Mouse (Mus musculus): ENCODE data around the gene Ep300. TPM values are rescaled to one million over a fixed set of nuclear protein-coding genes. Genes with fewer than 3 reads are reported as not detected.

The Ep300 gene
- total and polyA plus RNA-seq, 3 experiments, result 11.6 to 45.2 (median 32.3) TPM

GRCm38 (mm10) chr15:81605241-81605640, 20.1 kb downstream of the Ep300 start:
- Histone ChIP-seq H3K4me3 (ENCODE audit: control insufficient read depth in 1 of 2, insufficient read depth in 1 of 2, low read depth in 2 of 2, low read length in 2 of 2) (no peak overlapping the region), H3K27ac (ENCODE audit: control insufficient read depth, low read depth, low read length) (no peak overlapping the region), H3K27me3 (ENCODE audit: control insufficient read depth in 1 of 2, insufficient read depth in 2 of 2, low read length in 2 of 2) (no peaks in the 10 kb centered on the region), H3K36me3 (ENCODE audit: control insufficient read depth in 1 of 2, insufficient read depth in 2 of 2, low read length in 2 of 2) (peaks cover 2 to 31% of the 10 kb centered on the region in 2 experiments; a peak in 3 of 4 replicates), H3K9ac (ENCODE audit: control insufficient read depth, low read depth, low read length, poor library complexity, severe bottlenecking) (no peak overlapping the region), H3K9me3 (replicated peaks; ENCODE audit: insufficient read depth, low read length) (no peaks in the 10 kb centered on the region), H3K4me1 (ENCODE audit: control insufficient read depth in 1 of 2, insufficient read depth in 2 of 2, low read length in 2 of 2) (peaks cover 0 to 7% of the 10 kb centered on the region in 2 experiments; a peak in 1 of 4 replicates), H3K79me2 (ENCODE audit: control insufficient read depth, insufficient read depth, low read length, poor library complexity) (peaks cover 28% of the 10 kb centered on the region)
- TF ChIP-seq MYC (IDR thresholded peaks at IDR 0.05; ENCODE audit: low read depth, low read length) (no peak), CHD2 (IDR thresholded peaks at IDR 0.05; ENCODE audit: low read length) (no peak), HCFC1 (IDR thresholded peaks at IDR 0.05; ENCODE audit: low read depth, low read length) (no peak), USF2 (IDR thresholded peaks at IDR 0.05; ENCODE audit: borderline replicate concordance in 1 of 2, insufficient read depth in 1 of 2, low read depth in 1 of 2, low read length in 2 of 2) (no peak)
- no peak for DNase-seq (ENCODE audit: low read depth, low spot score)

- H3K4me1 ChIP-seq (ENCODE audit: control insufficient read depth in 1 of 2, insufficient read depth in 2 of 2, low read length in 2 of 2), result peaks cover 0 to 7% of the 10 kb centered on the region in 2 experiments; a peak in 1 of 4 replicates
- H3K36me3 ChIP-seq (ENCODE audit: control insufficient read depth in 1 of 2, insufficient read depth in 2 of 2, low read length in 2 of 2), result peaks cover 2 to 39% of the 10 kb centered on the region in 2 experiments; a peak in 3 of 4 replicates
- no peak overlapping the region for H3K27ac ChIP-seq (ENCODE audit: control insufficient read depth, low read depth, low read length)
- H3K9ac ChIP-seq (ENCODE audit: control insufficient read depth, low read depth, low read length, poor library complexity, severe bottlenecking), result no peak overlapping the region
- no peak overlapping the region for H3K4me3 ChIP-seq (ENCODE audit: control insufficient read depth in 1 of 2, insufficient read depth in 1 of 2, low read depth in 2 of 2, low read length in 2 of 2)
- peak; percentile 80 for DNase-seq (ENCODE audit: low read depth, low spot score)
- H3K9me3 ChIP-seq (replicated peaks; ENCODE audit: insufficient read depth, low read length), result no peaks in the 10 kb centered on the region
- H3K79me2 ChIP-seq (ENCODE audit: control insufficient read depth, insufficient read depth, low read length, poor library complexity), result peaks cover 28% of the 10 kb centered on the region
- TF ChIP-seq ZC3H11A (IDR thresholded peaks at IDR 0.05; ENCODE audit: low read depth, low read length), result peak; percentile 80
- peak; percentile 90 for TF ChIP-seq RAD21 (IDR thresholded peaks at IDR 0.05; ENCODE audit: low read depth, low read length)
- TF ChIP-seq CTCF (IDR thresholded peaks at IDR 0.05 in 2 of 3, conservative IDR thresholded peaks at IDR 0.05 in 1 of 3; ENCODE audit: control insufficient read depth in 1 of 3, insufficient read depth in 1 of 3, low read depth in 2 of 3, low read length in 3 of 3, poor library complexity in 1 of 3, severe bottlenecking in 1 of 3), result peak; percentile 53 to 91 (median 76)
- TF ChIP-seq SMC3 (IDR thresholded peaks at IDR 0.05; ENCODE audit: low read depth, low read length), result peak; percentile 86
- TF ChIP-seq POLR2AphosphoS2 (IDR thresholded peaks at IDR 0.05; ENCODE audit: low read length), result no peak
- TF ChIP-seq SIN3A (IDR thresholded peaks at IDR 0.05; ENCODE audit: low read length), result peak; percentile 19; the same call in 1 of the 2 replicates
- no peak for TF ChIP-seq JUND (IDR thresholded peaks at IDR 0.05; ENCODE audit: low read depth, low read length)
- H3K27me3 ChIP-seq (ENCODE audit: control insufficient read depth in 1 of 2, insufficient read depth in 2 of 2, low read length in 2 of 2), result no peaks in the 10 kb centered on the region
Observed at GRCm38 (mm10) chr15:81606634-81607033, 21.5 kb downstream of the Ep300 start.

- no peaks in the 10 kb centered on the region for H3K27me3 ChIP-seq (ENCODE audit: control insufficient read depth in 1 of 2, insufficient read depth in 2 of 2, low read length in 2 of 2)
- TF ChIP-seq NRF1 (IDR thresholded peaks at IDR 0.05; ENCODE audit: insufficient read depth, low read depth, low read length, poor library complexity, severe bottlenecking) (no peak), ZNF384 (IDR thresholded peaks at IDR 0.05; ENCODE audit: low read depth, low read length) (no peak), USF2 (IDR thresholded peaks at IDR 0.05; ENCODE audit: borderline replicate concordance in 1 of 2, insufficient read depth in 1 of 2, low read depth in 1 of 2, low read length in 2 of 2) (no peak), KAT2A (conservative IDR thresholded peaks at IDR 0.05; ENCODE audit: low read depth, low read length) (no peak), GATA1 (IDR thresholded peaks at IDR 0.05; ENCODE audit: low read depth, low read length) (no peak), CTCF (IDR thresholded peaks at IDR 0.05 in 2 of 3, conservative IDR thresholded peaks at IDR 0.05 in 1 of 3; ENCODE audit: control insufficient read depth in 1 of 3, insufficient read depth in 1 of 3, low read depth in 2 of 3, low read length in 3 of 3, poor library complexity in 1 of 3, severe bottlenecking in 1 of 3) (no peak), BHLHE40 (IDR thresholded peaks at IDR 0.05; ENCODE audit: borderline replicate concordance, low read depth, low read length) (no peak), SMC3 (IDR thresholded peaks at IDR 0.05; ENCODE audit: low read depth, low read length) (no peak), MAFK (IDR thresholded peaks at IDR 0.05; ENCODE audit: borderline replicate concordance, low read depth, low read length) (no peak), MXI1 (IDR thresholded peaks at IDR 0.05; ENCODE audit: low read depth, low read length) (no peak), USF1 (IDR thresholded peaks at IDR 0.05; ENCODE audit: low read depth, low read length) (no peak), ZKSCAN1 (IDR thresholded peaks at IDR 0.05; ENCODE audit: low read depth, low read length) (no peak), ELF1 (IDR thresholded peaks at IDR 0.05; ENCODE audit: low read depth, low read length) (no peak)
- no peak overlapping the region for H3K4me3 ChIP-seq (ENCODE audit: control insufficient read depth in 1 of 2, insufficient read depth in 1 of 2, low read depth in 2 of 2, low read length in 2 of 2)
- no peak overlapping the region for H3K9ac ChIP-seq (ENCODE audit: control insufficient read depth, low read depth, low read length, poor library complexity, severe bottlenecking)
- DNase-seq (ENCODE audit: low read depth, low spot score), result no peak
- H3K36me3 ChIP-seq (ENCODE audit: control insufficient read depth in 1 of 2, insufficient read depth in 2 of 2, low read length in 2 of 2), result peaks cover 2 to 13% of the 10 kb centered on the region in 2 experiments; a peak in 3 of 4 replicates
- H3K9me3 ChIP-seq (replicated peaks; ENCODE audit: insufficient read depth, low read length), result no peaks in the 10 kb centered on the region
- no peaks in the 10 kb centered on the region for H3K79me2 ChIP-seq (ENCODE audit: control insufficient read depth, insufficient read depth, low read length, poor library complexity)
- no peaks in the 10 kb centered on the region for H3K4me1 ChIP-seq (ENCODE audit: control insufficient read depth in 1 of 2, insufficient read depth in 2 of 2, low read length in 2 of 2)
- no peak overlapping the region for H3K27ac ChIP-seq (ENCODE audit: control insufficient read depth, low read depth, low read length)
Observed at GRCm38 (mm10) chr15:81649516-81650455, 64.6 kb downstream of the Ep300 start.
